Mouse (Mus musculus) heart, postnatal 0 days (tissue): ENCODE measurements at regions not wholly inside any gene's neighbourhood (a gene's known extent, or its start where the extent isn't known, plus 50 kb on each side); places are given as distances from the start of the nearest gene placed in this dataset.

ENCODE experiments used
- ATAC-seq: fragments of 200-750 bp; cut with Nextera tagmentation; 2 replicates; pipeline ENCODE4 v1.8.0; 2017; ENCODE audit warnings: low read depth, moderate number of reproducible peaks, moderate library complexity; ENCODE audit not compliant: insufficient read depth
- DNase-seq: peaks from one replicate; pipeline ENCODE4 v3.0.0-alpha.2; 2016; ENCODE audit warnings: low spot score
- H3K27ac ChIP-seq: fragments of 300-500 bp; sonication (generic); 2 replicates; pipeline ENCODE4 v1.5.1; 2014; ENCODE audit warnings: low read depth, mild to moderate bottlenecking
- H3K27me3 ChIP-seq: fragments of 300-500 bp; sonication (generic); 2 replicates; pipeline ENCODE4 v1.6.1; 2014; ENCODE audit warnings: low read length, mixed read lengths; ENCODE audit not compliant: control insufficient read depth, insufficient read depth
- H3K36me3 ChIP-seq: fragments of 300-500 bp; sonication (generic); replicated peaks from 2 replicates; pipeline ENCODE4 v1.6.1; 2014; ENCODE audit warnings: low read length, mixed read lengths; ENCODE audit not compliant: control insufficient read depth, insufficient read depth
- H3K4me1 ChIP-seq: fragments of 300-500 bp; sonication (generic); 2 replicates; pipeline ENCODE4 v1.6.1; 2014; ENCODE audit warnings: antibody characterized with exemption; ENCODE audit not compliant: control insufficient read depth, insufficient read depth
- H3K4me2 ChIP-seq: fragments of 300-500 bp; sonication (generic); 2 replicates; pipeline ENCODE4 v1.6.1; 2014; ENCODE audit warnings: low read depth, mild to moderate bottlenecking, low read length, moderate library complexity
- H3K4me3 ChIP-seq: fragments of 300-500 bp; sonication (generic); 2 replicates; pipeline ENCODE4 v1.5.1; 2014; ENCODE audit warnings: low read depth, low read length
- H3K9ac ChIP-seq: fragments of 300-500 bp; sonication (generic); replicated peaks from 2 replicates; pipeline ENCODE4 v1.6.1; 2014; ENCODE audit warnings: low read depth, low read length, mixed read lengths
- H3K9me3 ChIP-seq: fragments of 300-500 bp; sonication (generic); replicated peaks from 2 replicates; pipeline ENCODE4 v1.6.1; 2016; ENCODE audit warnings: low read length; ENCODE audit not compliant: control insufficient read depth
- CTCF ChIP-seq: IDR thresholded peaks from 2 replicates; pipeline ENCODE4 v1.5.1; 2016; ENCODE audit warnings: antibody characterized with exemption, control low read depth, low read depth
- EP300 ChIP-seq: IDR thresholded peaks from 2 replicates; pipeline ENCODE4 v1.6.1; 2016; ENCODE audit warnings: antibody characterized with exemption, low read depth
- WGBS: fragments of 180-500 bp; shearing (Covaris S2); extraction: QIAGEN DNeasy Blood & Tissue Kit; methylation state at CpG from one replicate; pipeline ENCODE4 v1.1.7; 2014; 5-methylcytosine and 5-hydroxymethylcytosine counted together

DNA sequence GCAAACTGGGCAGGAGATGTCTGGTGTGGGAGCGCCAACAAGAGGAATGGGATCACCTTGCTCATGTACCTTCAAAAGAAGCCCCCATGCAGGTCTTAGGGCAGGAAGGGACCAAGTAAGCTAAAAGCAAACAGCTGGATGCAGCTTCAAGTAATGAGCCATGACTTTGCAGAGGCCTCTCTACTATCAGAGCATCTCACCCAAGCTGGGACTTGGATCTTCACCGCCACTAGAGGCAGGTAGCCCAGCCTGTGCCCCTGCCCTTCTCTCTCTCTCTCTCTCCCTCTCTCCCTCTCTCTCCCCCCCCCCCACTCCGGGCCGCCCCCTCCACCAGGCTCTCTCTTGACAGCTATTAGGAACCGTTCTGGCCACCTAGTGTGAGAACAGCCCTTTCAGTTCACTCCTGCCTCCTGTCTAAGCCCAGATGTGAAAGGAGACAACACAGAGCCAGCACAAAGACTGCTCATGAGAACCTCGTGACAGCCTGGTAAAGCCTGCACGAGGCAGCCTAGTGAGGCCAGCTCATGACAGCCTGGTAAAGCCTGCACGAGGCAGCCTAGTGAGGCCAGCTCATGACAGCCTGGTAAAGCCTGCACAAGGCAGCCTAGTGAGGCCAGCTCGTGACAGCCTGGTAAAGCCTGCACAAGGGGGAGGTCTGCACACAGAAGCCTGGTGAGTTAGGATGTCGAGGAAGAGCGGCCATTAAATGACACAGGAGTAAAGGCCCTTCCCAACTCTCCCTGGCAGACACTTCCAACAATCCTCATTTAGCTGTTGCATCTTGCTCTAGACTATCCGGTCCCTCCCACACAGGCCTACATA, 85.8 kb downstream of the Irs2 start:
- no peak overlapping the region for H3K9ac ChIP-seq
- H3K4me2 ChIP-seq = no peak overlapping the region
- H3K4me3 ChIP-seq = no peak overlapping the region
- H3K27me3 ChIP-seq = peaks cover 21% of the 10 kb centered on the region
- no peaks in the 10 kb centered on the region for H3K9me3 ChIP-seq
- ATAC-seq = no peak
- peaks cover 31% of the 10 kb centered on the region for H3K4me1 ChIP-seq
- H3K27ac ChIP-seq = peak overlapping the region; percentile 44
- 50% methylated on average over 12 of the region's 12 CpGs for WGBS
- no peak for DNase-seq
- TF ChIP-seq EP300 (no peak), CTCF (no peak)
- H3K36me3 ChIP-seq = no peaks in the 10 kb centered on the region

DNA sequence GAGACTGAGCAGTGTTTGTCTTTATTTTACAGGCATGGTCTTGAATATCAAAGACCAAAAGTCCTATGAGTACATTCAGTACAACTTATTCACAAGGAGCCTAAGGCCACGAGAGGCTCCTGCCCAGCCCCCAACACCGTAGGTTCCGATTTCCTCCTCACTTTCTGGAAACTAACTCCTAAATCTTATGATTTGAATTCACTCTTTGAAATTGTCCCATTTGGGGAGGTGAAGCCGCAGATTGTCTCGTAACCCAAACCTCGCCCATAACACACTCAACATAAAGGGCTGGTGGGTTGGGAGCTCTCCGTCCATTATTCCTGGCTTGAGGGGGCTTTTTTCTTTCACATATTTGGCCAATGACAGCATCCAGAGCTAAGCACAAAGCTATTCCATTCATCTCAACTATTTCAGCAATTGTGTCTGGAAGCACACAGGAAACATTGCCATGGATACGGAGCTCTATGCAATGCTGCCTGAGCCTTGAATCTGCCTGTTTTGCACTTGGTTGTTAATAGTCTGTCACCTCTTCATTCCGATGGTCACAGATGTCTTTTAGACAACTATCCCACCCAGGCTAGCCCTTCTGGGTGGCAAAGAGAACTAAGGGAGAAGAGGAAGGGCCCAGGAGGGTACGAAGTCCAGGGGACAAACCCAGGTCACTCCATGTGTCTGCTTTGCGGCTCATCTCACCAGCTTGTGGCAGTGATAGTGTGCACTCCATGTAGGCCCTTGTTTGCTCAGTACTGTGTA, 86.6 kb downstream of the Irs2 start:
- H3K4me1 ChIP-seq = peaks cover 31% of the 10 kb centered on the region
- H3K9ac ChIP-seq = no peak overlapping the region
- H3K9me3 ChIP-seq = no peaks in the 10 kb centered on the region
- peak overlapping the region; percentile 44 for H3K27ac ChIP-seq
- no peak overlapping the region for H3K4me3 ChIP-seq
- no peak for TF ChIP-seq CTCF
- no peak for TF ChIP-seq EP300
- H3K36me3 ChIP-seq = no peaks in the 10 kb centered on the region
- peaks cover 21% of the 10 kb centered on the region for H3K27me3 ChIP-seq
- DNase-seq (no peak), ATAC-seq (peak; percentile 27; the same call in 1 of the 2 replicates)
- H3K4me2 ChIP-seq = no peak overlapping the region
- WGBS = 51% methylated on average over 11 of the region's 11 CpGs

DNA sequence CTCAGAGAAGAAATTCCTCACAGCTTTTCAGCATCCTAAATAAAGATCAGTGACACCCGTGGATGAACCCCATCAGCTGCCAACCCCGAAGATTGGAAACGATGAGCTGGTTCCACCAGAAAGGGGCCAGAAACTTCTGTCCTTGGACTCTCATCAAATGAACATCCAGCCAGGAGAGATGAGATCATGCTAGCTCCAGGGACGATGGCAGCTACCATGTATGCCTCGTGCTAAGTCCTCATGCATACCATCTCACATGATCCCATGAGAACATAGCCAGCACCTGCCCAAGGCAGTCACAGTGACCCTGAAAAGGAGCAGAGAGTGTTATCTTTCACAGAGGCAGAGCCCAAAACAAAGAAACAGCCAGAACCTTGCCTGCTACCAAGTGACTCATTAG, 88.6 kb downstream of the Irs2 start:
- 51% methylated on average over 5 of the region's 5 CpGs for WGBS
- no peak overlapping the region for H3K4me2 ChIP-seq
- no peak for DNase-seq
- no peak for TF ChIP-seq EP300
- TF ChIP-seq CTCF = no peak
- no peak overlapping the region for H3K27ac ChIP-seq
- ATAC-seq = no peak
- no peaks in the 10 kb centered on the region for H3K9me3 ChIP-seq
- peaks cover 21% of the 10 kb centered on the region for H3K27me3 ChIP-seq
- H3K9ac ChIP-seq = no peak overlapping the region
- H3K4me1 ChIP-seq = peaks cover 11% of the 10 kb centered on the region
- no peak overlapping the region for H3K4me3 ChIP-seq
- H3K36me3 ChIP-seq = no peaks in the 10 kb centered on the region

DNA sequence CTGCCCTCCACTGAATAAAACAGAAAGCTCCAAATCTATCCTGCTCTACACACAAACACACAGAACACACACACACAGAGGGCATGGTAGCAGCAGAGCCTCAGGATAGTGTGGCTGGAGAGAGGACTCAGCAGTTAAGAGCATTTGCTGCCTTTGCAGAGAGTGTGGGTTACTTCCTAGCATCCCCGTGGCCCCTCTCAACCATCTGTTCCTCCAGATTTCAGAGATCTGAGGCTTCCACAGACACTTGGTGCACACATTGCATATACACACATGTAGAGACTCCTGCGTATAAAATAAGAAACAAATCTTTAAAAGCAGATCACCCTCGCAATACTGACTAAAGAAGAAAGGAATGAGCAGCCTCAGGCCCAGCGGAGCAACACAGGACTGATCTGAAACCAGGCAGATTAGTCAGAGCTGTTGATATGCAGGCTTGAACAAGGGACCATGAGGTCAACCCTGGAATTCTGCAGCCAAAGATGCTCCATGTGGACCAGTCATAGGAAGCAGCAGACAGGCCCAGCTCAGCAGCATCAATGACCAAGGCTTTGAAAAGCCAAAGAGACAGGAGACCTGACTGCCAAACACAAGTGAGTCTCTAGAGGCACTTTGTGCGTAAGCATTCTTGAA, 89.7 kb downstream of the Irs2 start:
- Histone ChIP-seq H3K27me3 (peaks cover 25% of the 10 kb centered on the region), H3K9me3 (no peaks in the 10 kb centered on the region), H3K4me3 (no peak overlapping the region), H3K9ac (no peak overlapping the region), H3K4me2 (no peak overlapping the region), H3K4me1 (peaks cover 4% of the 10 kb centered on the region), H3K36me3 (no peaks in the 10 kb centered on the region), H3K27ac (no peak overlapping the region)
- TF ChIP-seq EP300 (no peak), CTCF (no peak)
- ATAC-seq (no peak), DNase-seq (no peak)
- WGBS = 89% methylated on average over 5 of the region's 5 CpGs

DNA sequence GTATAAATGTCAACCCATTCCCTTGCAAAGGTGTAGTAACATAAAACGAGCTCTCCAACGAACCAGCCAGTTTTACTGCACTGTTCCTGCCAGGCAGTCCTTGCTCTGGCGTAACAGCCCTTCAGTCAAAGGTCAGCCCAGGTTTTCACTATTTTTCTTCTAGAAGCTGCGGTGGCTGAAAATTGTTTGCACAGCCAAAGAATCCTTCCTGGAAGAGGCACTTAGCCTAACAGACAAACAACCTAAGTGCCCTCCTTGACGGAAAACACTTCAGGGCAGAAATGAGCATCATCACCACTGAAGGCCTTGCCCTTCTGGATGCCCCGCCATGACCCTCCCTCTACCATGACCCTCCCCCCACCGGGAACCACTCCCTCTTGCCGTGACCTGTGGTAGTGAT, 93.6 kb downstream of the Irs2 start:
- Histone ChIP-seq H3K27me3 (peaks cover 24% of the 10 kb centered on the region), H3K4me3 (no peak overlapping the region), H3K4me1 (0 out of 2 replicates have a peak, but pooled peaks cover 8% of the 10 kb centered on the region), H3K9ac (no peak overlapping the region), H3K36me3 (no peaks in the 10 kb centered on the region), H3K9me3 (no peaks in the 10 kb centered on the region), H3K4me2 (no peak overlapping the region), H3K27ac (no peak overlapping the region)
- 88% methylated on average over 8 of the region's 8 CpGs for whole genome bisulfite sequencing
- no peak for DNase-seq
- ATAC-seq = no peak
- TF ChIP-seq EP300 (no peak), CTCF (no peak)
